Mouse (Mus musculus): ENCODE measurements around the gene Npy5r. TPM values are rescaled to one million over a fixed set of nuclear protein-coding genes. Genes with fewer than 3 reads are reported as not detected.

Npy5r gene
- total RNA-seq (2015) (not detected in 2 replicates), total RNA-seq (2017) (not detected in 2 replicates)

GRCm38 (mm10) chr8:66687511-66688329 lies at the start of gene Npy5r:
Gene Npy5r (minus strand): TSS chr8:66688128.
- 0 out of 2 replicates have a peak, but pooled peaks have one; percentile 9 for ATAC-seq (replicated peaks; ENCODE audit: poor library complexity)

DNA sequence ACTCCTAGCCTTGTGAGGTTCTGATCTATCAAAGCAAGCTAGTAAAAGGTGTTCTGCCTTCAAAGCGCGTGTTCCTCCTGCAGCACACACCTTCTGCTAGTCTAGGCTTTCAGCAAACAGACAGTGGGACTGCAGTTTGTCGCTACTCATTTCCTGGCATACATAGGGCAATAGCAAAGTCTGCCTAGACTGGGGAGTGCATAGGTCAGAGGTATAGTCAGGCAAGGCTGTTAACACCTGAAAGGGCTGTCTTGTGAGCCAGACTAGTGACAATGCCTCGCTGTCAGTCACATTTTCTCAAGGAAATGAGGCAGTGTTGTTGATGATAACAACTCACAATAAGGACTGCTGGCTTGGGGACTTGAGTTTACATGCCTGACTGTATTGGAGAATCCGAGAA lies 44.0 kb upstream of the Npy5r start:
- ATAC-seq (replicated peaks; ENCODE audit: poor library complexity), result no peak

DNA sequence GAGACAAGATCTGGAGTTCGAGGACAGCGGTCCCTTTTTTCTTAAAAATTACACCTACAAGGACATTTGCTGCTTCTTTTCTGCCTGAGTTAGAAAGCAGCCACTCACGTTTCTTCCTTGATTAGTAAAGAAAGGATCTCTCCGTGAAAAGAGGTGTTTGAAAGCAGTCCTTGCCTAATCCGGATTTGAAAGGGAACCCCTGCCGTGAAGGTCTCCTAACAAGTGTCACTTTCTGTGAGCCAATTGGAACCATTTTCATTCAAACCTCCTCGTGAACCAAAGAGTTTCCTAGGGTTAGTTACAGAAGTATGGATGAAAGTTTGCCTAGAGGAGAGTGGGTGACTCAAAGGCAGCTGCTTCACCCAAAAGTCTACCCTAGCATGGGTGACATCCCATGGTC lies 41.5 kb upstream of the Npy5r start:
- no peak for ATAC-seq (replicated peaks; ENCODE audit: poor library complexity)

GRCm38 (mm10) chr8:66722835-66723234 lies 34.9 kb upstream of the Npy5r start:
- no peak for ATAC-seq (replicated peaks; ENCODE audit: poor library complexity)

DNA sequence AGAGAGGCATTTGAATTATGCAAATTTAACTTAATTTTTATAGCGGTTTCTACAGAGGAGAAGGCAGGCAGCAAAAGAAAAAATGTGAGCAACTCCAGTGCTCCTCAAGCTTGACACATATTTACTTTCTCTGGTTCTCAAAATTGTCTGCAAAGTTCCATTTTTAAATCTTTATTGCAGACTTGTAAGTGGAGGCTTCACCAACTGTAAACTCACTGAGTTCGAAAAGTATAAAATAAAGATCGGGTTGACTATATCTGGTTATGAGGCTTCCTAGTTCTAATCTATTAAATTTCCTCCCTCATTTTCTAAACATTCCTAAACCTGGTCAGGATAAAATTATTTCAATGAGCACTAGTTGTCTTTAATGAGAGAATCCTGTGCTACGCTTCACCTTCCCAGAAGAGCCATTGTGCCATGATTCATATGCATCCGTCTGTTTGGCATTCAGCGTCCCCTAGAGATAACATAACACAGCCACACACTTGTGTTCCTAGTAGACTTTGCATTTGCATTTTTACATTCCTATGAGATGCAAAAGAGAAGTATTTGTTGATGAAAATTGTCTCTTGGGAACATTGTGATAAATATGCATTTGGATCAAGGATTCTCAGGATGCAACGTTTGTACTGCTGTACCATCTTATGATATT lies 26.5 kb upstream of the Npy5r start:
- no peak for ATAC-seq (replicated peaks; ENCODE audit: poor library complexity)

- no peak for ATAC-seq (replicated peaks; ENCODE audit: poor library complexity)
These were observed 10.9 kb upstream of the Npy5r start for GRCm38 (mm10) chr8:66698782-66699181.

DNA sequence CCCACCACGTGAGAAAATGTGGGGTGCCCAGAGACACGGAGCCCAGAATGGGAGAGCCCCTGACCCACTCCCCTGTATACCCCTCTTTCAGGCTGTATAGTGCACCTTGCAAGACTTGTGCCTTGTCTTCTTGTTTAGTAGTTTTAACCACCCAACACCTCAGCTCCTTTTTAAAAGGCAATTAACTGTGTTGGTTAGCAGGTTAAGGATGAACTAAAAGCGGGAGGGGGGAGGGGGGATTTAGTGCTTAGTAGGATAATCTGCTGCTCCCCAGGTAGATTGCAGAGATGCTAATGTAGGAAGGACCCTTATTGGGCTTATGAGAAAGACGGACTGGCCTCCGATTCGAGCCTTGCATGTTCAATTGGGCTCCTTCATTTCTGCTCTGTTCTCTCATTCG lies 10.1 kb upstream of the Npy5r start:
- ATAC-seq (replicated peaks; ENCODE audit: poor library complexity), result no peak

- no peak for ATAC-seq (replicated peaks; ENCODE audit: poor library complexity)
These were observed 9.3 kb upstream of the Npy5r start, which contains the start of gene Npy1r for GRCm38 (mm10) chr8:66696970-66697843. Gene Npy1r (plus strand): TSS chr8:66697192.

DNA sequence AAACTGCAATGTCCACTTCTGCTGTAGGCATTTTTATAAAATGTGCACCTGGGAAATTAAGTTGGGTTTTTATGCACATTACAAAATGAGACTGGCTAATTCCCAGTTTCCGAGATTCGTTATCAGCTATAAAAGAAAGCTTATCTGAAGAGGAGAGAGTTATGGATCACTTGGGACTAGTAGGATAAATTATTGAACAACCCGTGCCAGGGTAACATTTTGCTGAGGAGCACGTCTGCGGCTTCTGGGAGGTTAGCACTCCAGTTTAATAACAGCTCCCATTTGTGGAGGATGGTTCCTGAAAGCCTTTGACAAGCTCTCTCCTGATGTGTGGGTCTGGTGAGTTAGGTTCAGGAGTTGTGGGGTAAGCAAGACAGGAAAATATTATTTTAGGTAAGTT lies 2.5 kb upstream of the Npy5r start:
- no peak for ATAC-seq (replicated peaks; ENCODE audit: poor library complexity)

DNA sequence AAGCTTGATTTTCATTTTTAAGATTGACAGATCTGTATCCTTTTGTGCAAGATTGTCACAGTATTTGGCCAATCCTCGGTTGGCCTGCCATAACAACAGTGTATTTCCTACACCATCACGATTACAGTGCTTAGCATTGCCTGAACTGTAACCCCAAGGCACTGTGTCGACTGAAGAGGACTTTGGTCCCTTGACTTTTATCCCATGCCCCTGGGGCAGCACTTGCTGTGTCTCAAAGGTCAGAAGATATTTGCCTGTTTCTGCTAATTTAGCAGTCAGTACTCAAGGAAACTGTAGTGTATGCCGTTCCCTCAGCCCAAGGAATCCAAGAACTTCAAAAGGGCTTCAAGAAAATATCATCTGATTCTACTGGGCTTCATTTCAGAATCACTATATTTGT lies 871 bp upstream of the Npy5r start:
- ATAC-seq (replicated peaks; ENCODE audit: poor library complexity), result no peak

DNA sequence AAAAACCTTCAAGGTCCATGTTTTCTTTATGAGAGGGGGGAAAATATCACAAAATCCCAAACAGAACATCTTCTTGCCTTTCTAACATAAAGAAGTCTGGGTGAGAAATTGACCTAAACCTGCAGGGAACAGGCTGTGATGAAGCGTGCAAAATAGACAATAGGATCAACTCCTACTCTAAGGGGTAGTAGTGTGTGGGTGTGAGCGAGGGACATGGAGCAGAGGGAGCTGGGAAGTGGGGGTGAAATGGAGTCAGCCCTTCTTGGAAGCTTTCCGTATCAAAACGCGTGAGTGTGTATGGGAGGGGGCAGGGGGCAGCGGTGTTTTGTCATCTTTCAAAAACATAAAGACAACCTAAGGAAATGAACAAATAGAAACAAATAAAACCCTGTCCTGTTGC lies 467 bp upstream of the Npy5r start:
- ATAC-seq (replicated peaks; ENCODE audit: poor library complexity), result no peak

DNA sequence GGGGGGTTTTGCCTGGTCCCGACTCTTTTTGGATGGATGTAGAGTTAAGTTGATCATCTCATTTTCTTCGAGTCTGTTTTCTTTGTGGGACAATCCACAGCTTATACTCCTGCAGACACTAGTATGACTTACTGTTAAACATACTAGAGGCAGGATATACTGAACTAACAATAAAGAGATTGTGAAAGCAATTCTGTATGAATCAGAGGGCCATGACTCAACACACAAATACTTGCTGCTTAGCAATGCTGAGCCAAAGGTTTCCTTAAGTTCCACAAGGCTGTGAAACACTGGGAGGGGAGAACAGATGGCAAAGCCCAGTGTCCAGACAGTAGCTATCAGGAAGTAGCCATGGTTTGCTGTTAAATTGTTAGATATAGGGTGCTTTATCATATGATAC lies 6.7 kb downstream of the Npy5r start:
- no peak for ATAC-seq (replicated peaks; ENCODE audit: poor library complexity)

DNA sequence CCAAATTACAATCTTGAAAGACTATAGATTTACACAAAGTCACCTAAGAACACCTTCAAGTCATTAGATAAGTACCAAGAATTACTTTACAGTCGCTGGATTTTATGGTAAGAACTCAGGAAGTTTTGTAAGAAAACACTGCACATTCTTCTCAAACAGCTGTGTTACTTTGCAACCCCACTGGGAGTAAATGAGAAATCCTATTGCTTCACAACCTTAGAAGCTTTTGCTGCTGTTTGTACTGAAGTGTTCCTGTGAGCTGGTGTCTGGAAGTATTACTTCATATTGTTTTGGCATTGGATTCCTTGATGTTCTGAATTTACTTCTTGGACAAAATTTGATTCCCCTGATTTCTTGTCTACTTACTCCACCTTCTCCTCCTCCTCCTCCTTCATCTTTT lies 57.2 kb downstream of the Npy5r start:
- ATAC-seq (replicated peaks; ENCODE audit: poor library complexity), result no peak

Other genes with a start within 250 kb of the Npy5r start
- 41.0 and 42.5 TPM in 2 replicates for gene Tma16, start 201.6 kb downstream of the Npy5r start, total RNA-seq (2015)
- 54.5 and 63.1 TPM in 2 replicates for gene Tma16, start 201.6 kb downstream of the Npy5r start, total RNA-seq (2017)
- not detected in 2 replicates for gene Tktl2, start 176.4 kb downstream of the Npy5r start, total RNA-seq (2015)
- not detected in 2 replicates for gene Tktl2, start 176.4 kb downstream of the Npy5r start, total RNA-seq (2017)
- gene Npy1r, start 9.1 kb upstream of the Npy5r start, total RNA-seq (2015), result not detected in 2 replicates
- gene Npy1r, start 9.1 kb upstream of the Npy5r start, total RNA-seq (2017), result not detected in 2 replicates
- 68.6 and 75.4 TPM in 2 replicates for gene Naf1, start 172.1 kb upstream of the Npy5r start, total RNA-seq (2015)
- gene Naf1, start 172.1 kb upstream of the Npy5r start, total RNA-seq (2017), result 9.4 and 13.7 TPM in 2 replicates

All from megakaryocyte progenitor cell, adult 5-6 weeks (primary cell).